Mouse (Mus musculus) adipocyte (in vitro differentiated cells): Measurements from ENCODE around the gene Garnl3.

ENCODE experiments used
- DNase-seq: peaks from one replicate; pipeline ENCODE4 v3.0.0-alpha.2; 2016; ENCODE audit warnings: low spot score

The Garnl3 gene

GRCm38 (mm10) chr2:33086671-33087363 is 44.6 kb downstream of the Garnl3 start:
- no peak for DNase-seq

DNA sequence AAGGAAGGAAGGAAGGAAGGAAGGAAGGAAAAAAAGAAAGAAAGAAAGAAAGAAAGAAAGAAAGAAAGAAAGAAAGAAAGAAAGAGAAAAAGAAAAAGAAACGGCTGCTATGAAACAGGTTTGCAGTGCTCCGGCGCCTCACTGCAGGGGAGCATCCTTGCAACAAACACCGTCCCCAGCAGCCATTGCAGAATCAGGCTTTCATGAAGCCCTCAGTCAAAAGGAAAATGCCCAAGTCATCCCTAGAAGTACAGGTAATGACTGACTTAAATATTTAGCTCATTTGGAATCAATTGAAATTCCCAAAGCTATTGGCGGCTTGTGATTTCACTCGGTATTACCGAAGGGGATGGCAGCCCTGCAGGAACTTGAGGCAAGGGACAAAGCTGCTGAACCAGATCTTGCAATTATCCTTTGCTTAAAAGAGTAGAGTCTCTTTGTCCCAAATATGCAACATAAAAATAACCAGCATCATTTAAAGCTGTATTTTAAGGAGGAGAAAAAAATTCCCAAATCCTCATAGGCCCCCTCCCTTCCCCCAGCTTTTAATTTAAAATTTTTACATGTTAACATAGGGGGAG is 45.3 kb downstream of the Garnl3 start:
- DNase-seq, result no peak

GRCm38 (mm10) chr2:33084221-33084620 is 47.2 kb downstream of the Garnl3 start:
- no peak for DNase-seq

DNA sequence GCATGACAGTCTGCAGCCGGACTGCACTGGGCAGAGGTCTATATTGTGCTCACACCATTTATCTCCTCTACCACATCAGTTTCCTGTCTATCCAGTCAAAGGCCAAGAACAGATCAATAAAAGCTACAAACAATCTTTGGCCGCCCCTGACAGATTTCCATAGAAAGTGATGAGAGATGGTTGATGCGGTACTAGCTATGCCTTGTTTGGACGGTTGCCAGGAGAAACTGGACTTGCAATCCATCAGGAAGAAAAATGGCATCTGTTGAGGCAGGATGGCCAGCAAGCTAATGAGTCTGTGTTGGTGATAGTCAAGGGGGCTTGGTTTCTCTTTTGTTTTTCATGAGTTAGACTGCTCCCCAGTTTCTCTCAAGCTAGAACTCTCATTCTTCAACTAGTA is 51.3 kb downstream of the Garnl3 start:
- DNase-seq, result no peak

DNA sequence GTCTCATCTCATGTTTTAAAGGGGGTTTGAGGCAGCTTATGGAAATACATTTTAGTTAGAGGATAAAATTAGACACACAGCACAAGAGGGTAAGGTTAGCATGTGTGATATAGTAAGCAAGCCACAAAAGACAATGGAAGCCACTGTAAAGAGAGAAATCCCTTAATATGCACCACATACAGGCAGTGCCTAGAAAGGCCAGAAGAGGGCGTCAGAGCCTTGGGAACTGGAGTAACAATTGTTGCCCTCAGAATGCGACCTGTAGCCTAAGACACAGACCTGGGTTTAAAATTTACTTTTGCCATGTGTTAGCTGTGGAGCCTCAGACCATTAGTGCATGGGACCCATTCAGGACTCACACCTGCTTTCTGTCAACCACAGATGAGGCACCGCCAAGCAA is 54.2 kb downstream of the Garnl3 start:
- no peak for DNase-seq

DNA sequence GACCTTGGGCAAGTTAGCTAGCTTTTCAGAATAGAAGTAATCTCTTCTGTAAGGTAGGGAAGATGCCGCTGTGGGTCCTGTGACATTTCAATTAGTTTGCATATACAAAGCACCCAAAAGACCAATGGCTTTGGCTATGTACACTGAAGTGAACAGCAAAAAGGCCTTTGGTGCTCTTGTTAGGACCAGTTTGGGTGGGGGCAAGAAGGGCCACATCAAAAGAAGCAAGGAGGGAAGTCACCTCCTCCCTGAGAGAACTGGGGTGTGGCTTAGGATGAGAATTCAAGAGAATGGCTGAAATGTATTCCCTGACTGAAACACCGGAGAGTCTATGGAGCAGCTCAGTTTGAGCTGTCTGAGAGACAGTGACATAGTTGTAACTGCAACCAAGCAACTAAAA is 56.5 kb downstream of the Garnl3 start:
- DNase-seq, result no peak

DNA sequence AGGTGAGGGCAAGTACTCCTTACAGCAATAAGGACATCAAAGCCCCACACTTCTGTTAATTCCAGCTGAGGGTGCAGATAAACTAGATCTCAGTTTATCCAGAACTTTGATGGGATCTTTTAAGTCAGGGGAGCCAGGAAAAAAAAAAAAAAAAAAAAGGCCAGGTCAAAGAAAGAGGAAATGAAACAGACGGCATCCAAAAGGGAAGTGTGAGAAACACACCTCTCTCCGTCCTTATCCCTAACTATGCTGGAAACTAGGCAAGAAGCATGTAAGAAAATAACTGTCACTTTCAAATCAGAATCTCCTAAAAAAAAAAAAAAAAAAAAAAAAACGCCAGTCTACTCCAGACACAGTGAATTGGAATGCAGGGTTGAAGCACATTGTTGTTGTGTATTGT is 57.3 kb downstream of the Garnl3 start:
- no peak for DNase-seq

DNA sequence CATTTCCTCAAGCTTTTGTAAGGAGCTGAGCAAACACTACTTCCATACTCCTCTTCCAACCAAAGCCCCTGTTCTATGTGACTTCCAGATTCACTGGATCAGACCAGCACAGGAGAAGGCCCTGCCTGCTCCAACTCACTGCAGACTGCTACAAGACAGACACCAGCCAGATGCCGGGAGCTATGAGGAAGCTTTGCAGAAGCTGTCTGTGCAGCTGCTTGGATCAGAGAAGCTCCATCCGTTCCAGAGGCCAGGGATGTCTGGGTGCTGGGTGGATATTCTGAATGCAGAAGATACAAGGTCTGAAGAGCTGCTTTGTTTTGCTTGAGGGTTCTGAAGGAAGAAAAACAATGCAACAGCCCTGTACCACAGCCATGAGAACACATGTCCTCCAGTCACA is 59.1 kb downstream of the Garnl3 start:
- DNase-seq, result no peak

DNA sequence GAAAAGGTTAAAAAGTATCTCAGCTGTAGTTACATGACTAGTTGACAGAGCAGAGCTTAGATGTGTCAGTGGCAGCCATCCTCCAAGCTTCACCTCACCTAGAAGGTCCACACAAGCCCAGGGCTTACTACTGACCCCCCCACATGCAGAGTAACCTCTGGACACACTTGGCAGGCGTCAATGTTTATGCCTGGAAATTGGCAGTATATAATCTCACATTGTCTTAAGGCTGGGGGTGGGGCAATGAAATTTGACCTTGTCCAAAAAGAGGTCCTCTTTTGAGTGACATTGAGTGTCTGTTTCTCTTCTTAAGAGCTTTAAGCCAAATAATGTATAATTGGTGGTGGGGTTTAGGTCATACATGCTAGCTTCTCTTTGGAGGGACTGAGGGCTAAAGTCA is 65.8 kb downstream of the Garnl3 start:
- peak; percentile 14 for DNase-seq

DNA sequence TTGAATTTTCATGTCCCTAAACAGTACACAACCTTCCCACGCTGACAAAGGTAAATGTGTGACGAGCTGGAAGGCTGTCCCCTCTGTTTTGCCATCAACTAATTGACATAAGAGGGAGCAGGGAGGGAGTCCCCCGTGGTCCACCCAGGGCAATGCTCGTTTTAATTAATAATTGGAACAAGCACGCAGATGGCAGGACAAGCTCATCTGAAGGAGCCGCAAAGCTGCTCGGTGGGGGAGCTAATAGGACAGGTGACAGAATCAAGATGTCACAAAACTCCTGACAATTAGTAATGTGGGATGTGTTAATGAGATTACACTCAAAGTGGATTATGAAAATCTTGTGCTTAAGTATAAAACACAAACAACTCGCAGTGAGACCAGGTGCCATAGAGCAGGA is 68.7 kb downstream of the Garnl3 start:
- DNase-seq, result no peak

DNA sequence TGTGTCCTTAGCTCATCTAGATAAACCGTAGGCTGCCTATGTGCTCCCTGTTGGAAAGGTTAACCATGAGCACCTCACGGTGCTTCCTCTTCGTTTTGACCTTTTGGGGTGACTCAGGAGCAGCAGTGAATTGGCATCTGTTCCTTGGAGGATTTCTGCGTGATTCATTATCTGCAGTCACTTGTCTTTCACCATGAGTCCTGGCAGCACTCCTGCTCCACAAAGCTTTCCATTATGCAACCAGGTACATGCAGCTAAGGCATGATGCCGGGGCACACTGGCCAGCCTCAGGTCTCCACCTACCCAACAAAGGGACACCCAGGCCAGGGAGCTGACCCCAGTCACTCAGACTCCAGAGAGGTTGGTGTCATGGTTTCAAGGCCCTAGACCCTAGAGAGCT is 72.5 kb downstream of the Garnl3 start:
- peak; percentile 36 for DNase-seq

- peak; percentile 87 for DNase-seq
These were observed 73.9 kb downstream of the Garnl3 start for GRCm38 (mm10) chr2:33057514-33057913.

- DNase-seq, result no peak
These were observed 77.5 kb downstream of the Garnl3 start for GRCm38 (mm10) chr2:33053966-33054365.

GRCm38 (mm10) chr2:33047360-33047759 is 84.1 kb downstream of the Garnl3 start:
- DNase-seq, result no peak

GRCm38 (mm10) chr2:33046919-33047318 is 84.5 kb downstream of the Garnl3 start:
- DNase-seq, result no peak

GRCm38 (mm10) chr2:33045899-33046298 is 85.6 kb downstream of the Garnl3 start:
- no peak for DNase-seq

GRCm38 (mm10) chr2:33042781-33043180 is 88.7 kb downstream of the Garnl3 start:
- DNase-seq, result peak; percentile 49

GRCm38 (mm10) chr2:33041571-33041970 is 89.9 kb downstream of the Garnl3 start:
- peak; percentile 42 for DNase-seq

GRCm38 (mm10) chr2:33037429-33037828 is 94.0 kb downstream of the Garnl3 start:
- DNase-seq, result no peak

DNA sequence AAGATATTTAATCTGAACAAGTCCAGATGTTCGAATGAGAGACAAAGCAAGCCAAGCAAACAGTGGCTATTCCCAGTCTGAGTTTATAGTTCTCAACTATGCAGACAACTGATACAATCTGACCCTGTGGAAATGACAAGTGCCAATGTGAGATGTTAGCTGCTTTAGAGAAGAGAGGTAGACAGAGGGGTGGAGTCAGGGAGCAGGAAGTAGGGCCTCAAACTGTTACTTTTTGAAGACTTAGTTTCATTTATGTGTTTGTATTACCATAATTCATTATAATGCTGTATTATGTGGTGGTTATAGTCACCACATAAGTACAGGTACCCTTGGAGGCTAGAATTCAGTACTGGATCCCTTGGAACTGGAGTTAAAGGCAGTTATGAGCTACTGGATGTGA is 96.2 kb downstream of the Garnl3 start:
- DNase-seq, result no peak

DNA sequence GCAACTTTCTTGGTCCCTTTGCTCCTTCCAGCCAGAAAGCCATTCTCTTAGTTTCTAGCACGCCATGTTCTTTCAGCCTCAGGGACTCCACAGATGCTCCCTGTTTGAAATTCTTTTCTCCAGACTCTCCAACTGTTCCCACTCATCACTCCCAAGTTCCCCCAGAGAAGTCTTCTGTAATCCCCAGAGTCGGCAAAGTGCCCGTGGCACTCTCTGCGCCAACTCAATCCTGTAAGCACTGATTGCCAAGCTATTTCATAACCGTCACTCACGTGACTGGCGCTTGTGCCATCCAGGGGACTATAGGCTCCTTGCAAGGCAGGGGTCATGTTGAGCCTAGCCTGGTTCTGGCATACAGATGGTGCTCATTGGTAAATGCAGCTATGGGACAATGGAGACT is 98.2 kb downstream of the Garnl3 start:
- DNase-seq, result peak; percentile 79

- DNase-seq, result no peak
These were observed 98.9 kb downstream of the Garnl3 start for GRCm38 (mm10) chr2:33032391-33033062.

DNA sequence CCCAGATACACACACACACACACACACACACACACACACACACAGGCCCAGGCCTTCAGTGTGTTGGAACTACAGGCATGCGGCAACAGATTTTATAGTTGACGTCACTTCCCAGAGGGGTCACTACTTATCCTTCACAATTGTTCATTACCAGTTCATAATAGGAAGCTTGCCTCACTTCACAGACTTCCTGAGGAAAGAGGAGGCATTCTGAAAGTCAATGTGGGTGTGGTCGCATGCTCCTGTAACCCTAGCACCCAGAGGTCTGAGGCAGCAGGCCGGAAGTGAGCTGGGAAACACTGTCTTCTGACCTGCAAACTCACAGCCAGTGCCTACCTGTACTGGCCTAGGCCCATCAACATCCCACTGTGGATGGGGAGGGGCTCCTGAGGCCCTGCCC is 106.4 kb downstream of the Garnl3 start:
- DNase-seq, result no peak

DNA sequence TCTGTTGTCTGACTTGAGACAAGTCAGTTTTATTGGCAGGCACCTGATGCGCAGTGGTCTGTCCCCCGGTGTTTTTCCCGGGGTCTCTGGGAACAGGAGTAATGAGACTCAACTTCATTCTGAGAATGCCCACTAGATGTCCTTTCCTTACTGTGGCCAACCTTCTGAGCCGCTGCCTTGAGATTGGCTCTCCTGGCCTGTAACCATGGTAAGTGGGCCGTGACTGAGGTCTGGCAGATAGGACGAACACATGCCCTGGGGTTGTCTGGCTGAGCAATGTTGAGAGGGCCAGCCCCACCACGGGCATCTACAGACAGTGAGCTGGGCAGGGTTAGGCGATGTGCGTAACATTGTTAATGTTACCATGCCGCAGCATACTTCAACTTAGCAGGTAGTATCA is 106.9 kb downstream of the Garnl3 start:
- no peak for DNase-seq
